Mouse (Mus musculus) urinary bladder, adult 2 months (tissue): ENCODE measurements around the gene Tnnt2. TPM values are rescaled to one million over a fixed set of nuclear protein-coding genes. Genes with fewer than 3 reads are reported as not detected.

Source experiments
- DNase-seq: peaks from one replicate; pipeline ENCODE4 v3.0.0; 2022; ENCODE audit warnings: low spot score
- polyA plus RNA-seq: library from polyadenylated mRNA; depleted of rRNA; stranded (reverse); fragments of >200 nt; gene quantifications from 2 replicates; pipeline ENCODE4 v1.2.3, GENCODE M21; 2012; rRNA removed

The Tnnt2 gene
- polyA plus RNA-seq, 1 experiment: 274 TPM

GRCm38 (mm10) chr1:135899991-135900515 lies 63.9 kb downstream of the Tnnt2 start:
- DNase-seq: no peak

Other genes starting within 250 kb of the Tnnt2 start
- gene Nav1, start 229.1 kb upstream of the Tnnt2 start, polyA plus RNA-seq: 25.0 and 40.9 TPM in 2 replicates
- 3,856 and 5,107 TPM in 2 replicates for gene Csrp1, start 116.3 kb upstream of the Tnnt2 start, polyA plus RNA-seq
- 124 and 138 TPM in 2 replicates for gene Phlda3, start 70.2 kb upstream of the Tnnt2 start, polyA plus RNA-seq
- 1.1 and 1.2 TPM in 2 replicates for gene Tnni1, start 56.9 kb upstream of the Tnnt2 start, polyA plus RNA-seq
- 43.4 and 46.3 TPM in 2 replicates for gene Lad1, start 17.8 kb upstream of the Tnnt2 start, polyA plus RNA-seq
- gene Pkp1, start 82.9 kb downstream of the Tnnt2 start, polyA plus RNA-seq: 3.5 and 4.4 TPM in 2 replicates
- gene Igfn1, start 170.0 kb downstream of the Tnnt2 start, polyA plus RNA-seq: not detected in 2 replicates
- gene Tmem9, start 171.8 kb downstream of the Tnnt2 start, polyA plus RNA-seq: 52.4 and 55.4 TPM in 2 replicates
- gene Ascl5, start 214.4 kb downstream of the Tnnt2 start, polyA plus RNA-seq: not detected in 2 replicates
- 0.08 and 0.27 TPM in 2 replicates for gene Cacna1s, start 216.4 kb downstream of the Tnnt2 start, polyA plus RNA-seq